Mouse (Mus musculus) forebrain, postnatal 0 days (tissue): ENCODE data around the gene Pde4d. TPM values are rescaled to one million over a fixed set of nuclear protein-coding genes. Genes with fewer than 3 reads are reported as not detected.

ENCODE experiments used
- ATAC-seq: fragments of 200-750 bp; cut with Nextera tagmentation; 2 replicates; pipeline ENCODE4 v1.8.0; 2017; ENCODE audit warnings: mild to moderate bottlenecking, moderate library complexity
- DNase-seq: peaks from one replicate; pipeline ENCODE4 v3.0.0-alpha.2; 2015
- H3K27ac ChIP-seq: fragments of 300-500 bp; sonication (generic); 2 replicates; pipeline ENCODE4 v1.5.1; 2014; ENCODE audit warnings: low read depth, mild to moderate bottlenecking, antibody characterized with exemption, low read length, moderate library complexity, mixed read lengths
- H3K27me3 ChIP-seq: fragments of 300-500 bp; sonication (generic); 2 replicates; pipeline ENCODE4 v1.6.1; 2014; ENCODE audit warnings: mild to moderate bottlenecking, low read length, mixed read lengths; ENCODE audit not compliant: insufficient read depth
- H3K36me3 ChIP-seq: fragments of 300-500 bp; sonication (generic); 2 replicates; pipeline ENCODE4 v1.6.1; 2014; ENCODE audit warnings: mild to moderate bottlenecking, moderate library complexity; ENCODE audit not compliant: insufficient read depth
- H3K4me1 ChIP-seq: fragments of 300-500 bp; sonication (generic); 2 replicates; pipeline ENCODE4 v1.6.1; 2014; ENCODE audit warnings: antibody characterized with exemption; ENCODE audit not compliant: insufficient read depth
- H3K4me2 ChIP-seq: fragments of 300-500 bp; sonication (generic); 2 replicates; pipeline ENCODE4 v1.6.1; 2014; ENCODE audit warnings: low read depth, mild to moderate bottlenecking, moderate library complexity
- H3K4me3 ChIP-seq: fragments of 300-500 bp; sonication (generic); 2 replicates; pipeline ENCODE4 v1.5.1; 2014; ENCODE audit warnings: low read depth, low read length, mixed read lengths
- H3K9ac ChIP-seq: fragments of 300-500 bp; sonication (generic); 2 replicates; pipeline ENCODE4 v1.6.1; 2014; ENCODE audit warnings: mild to moderate bottlenecking
- H3K9me3 ChIP-seq: fragments of 300-500 bp; sonication (generic); 2 replicates; pipeline ENCODE4 v1.6.1; 2016; ENCODE audit warnings: low read length
- CTCF ChIP-seq: sonication (generic); IDR thresholded peaks from 2 replicates; pipeline ENCODE4 v1.5.1; 2016; ENCODE audit warnings: antibody characterized with exemption, control low read depth, low read depth
- WGBS: fragments of 180-500 bp; shearing (Covaris S2); extraction: QIAGEN DNeasy Blood & Tissue Kit; methylation state at CpG from one replicate; pipeline ENCODE4 v1.1.7; 2014; 5-methylcytosine and 5-hydroxymethylcytosine counted together
- polyA plus RNA-seq: library from polyadenylated mRNA; unstranded; fragments of >200 nt; fragmentation: Nextera tagmentation; extraction: Ambion mirVana; gene quantifications from 2 replicates; pipeline ENCODE4 v1.2.1, GENCODE M21; 2015
- total RNA-seq: library from RNA; depleted of rRNA; stranded (reverse); fragments of >200 nt; gene quantifications from 2 replicates; pipeline ENCODE4 v1.2.3, GENCODE M21; 2014

The Pde4d gene
- total and polyA plus RNA-seq, 2 experiments from 2014 or later, result 13.2 to 78.8 TPM

DNA sequence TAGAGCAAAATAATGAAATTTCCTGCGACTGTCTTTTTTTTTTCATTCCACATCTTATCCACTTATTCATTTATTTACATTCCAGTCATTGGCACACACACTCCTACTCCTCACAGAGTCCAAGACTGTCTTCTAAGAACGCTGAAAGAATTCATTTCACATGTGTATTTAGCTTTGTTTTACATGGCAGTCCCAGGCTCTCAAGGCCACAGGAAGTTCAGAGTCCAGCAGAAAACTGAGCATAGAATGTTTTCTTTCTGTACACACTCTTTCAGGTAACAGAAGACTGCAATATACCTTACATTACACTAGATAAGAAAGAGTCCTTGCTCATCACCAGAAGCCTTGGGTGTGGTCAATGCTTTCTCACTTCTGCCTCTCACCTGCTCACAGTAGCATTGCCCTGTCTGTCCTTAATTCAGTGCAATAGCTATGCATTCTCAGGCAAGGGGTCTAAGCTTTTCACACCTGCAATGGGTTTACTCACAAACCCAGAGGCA is 1169.5 kb downstream of the Pde4d start:
- no peak for DNase-seq
- WGBS, result 63% methylated on average over 2 of the region's 2 CpGs
- Histone ChIP-seq H3K27ac (no peak overlapping the region), H3K9ac (no peak overlapping the region), H3K4me1 (no peaks in the 10 kb centered on the region), H3K4me2 (no peak overlapping the region), H3K4me3 (no peak overlapping the region), H3K27me3 (no peaks in the 10 kb centered on the region), H3K9me3 (no peaks in the 10 kb centered on the region), H3K36me3 (no peaks in the 10 kb centered on the region)
- no peak for ATAC-seq
- TF ChIP-seq CTCF, result no peak

DNA sequence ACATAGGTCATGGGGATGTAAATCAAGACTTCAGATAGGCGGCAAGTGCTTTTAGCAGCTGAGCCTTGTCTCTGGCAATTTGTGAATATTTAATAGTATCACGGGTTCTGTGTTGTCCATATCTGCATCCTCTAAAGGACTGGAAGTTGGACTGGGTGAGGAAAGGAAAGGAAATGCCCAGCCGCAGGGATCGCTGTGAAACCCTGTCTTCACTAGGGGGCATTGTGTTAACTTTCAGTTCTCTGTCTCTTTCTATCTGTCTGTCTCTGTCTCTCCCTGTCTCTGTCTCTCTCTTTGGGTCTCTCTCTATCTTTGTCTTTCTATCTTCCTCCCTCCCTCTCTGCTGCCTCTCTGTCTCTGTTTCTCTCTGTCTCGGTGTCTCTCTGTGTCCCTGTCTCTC is 1172.5 kb downstream of the Pde4d start:
- 80% methylated on average over 5 of the region's 5 CpGs for WGBS
- no peak for DNase-seq

DNA sequence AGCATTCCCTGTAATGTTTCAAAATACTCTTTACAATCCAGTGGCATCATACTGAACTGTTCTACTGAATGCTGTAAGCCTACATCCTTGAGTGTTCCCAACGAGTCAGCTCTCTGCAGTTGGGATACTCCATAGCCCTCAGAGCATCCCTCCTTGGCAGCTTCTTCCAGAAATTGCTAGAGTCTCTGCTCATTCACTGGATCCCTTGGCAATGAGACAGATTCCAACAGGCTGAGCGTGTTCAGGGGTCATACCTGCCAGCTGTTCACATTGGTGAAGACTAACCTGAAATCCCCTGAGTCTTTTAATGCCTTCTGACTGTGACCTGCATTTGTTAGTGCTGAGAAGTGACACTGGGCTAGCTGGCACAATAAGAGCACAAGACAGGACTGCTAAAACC is 1173.5 kb downstream of the Pde4d start:
- no peak overlapping the region for H3K27ac ChIP-seq
- H3K9ac ChIP-seq, result no peak overlapping the region
- no peak for TF ChIP-seq CTCF
- no peaks in the 10 kb centered on the region for H3K4me1 ChIP-seq
- no peak overlapping the region for H3K4me2 ChIP-seq
- no peak for ATAC-seq
- no peaks in the 10 kb centered on the region for H3K36me3 ChIP-seq
- no peak overlapping the region for H3K4me3 ChIP-seq
- DNase-seq, result no peak
- WGBS, result 66% methylated on average over 2 of the region's 2 CpGs
- H3K9me3 ChIP-seq, result no peaks in the 10 kb centered on the region
- H3K27me3 ChIP-seq, result no peaks in the 10 kb centered on the region

More for the DNA sequence above, 1172.5 kb downstream of the Pde4d start:
- Histone ChIP-seq H3K27ac (no peak overlapping the region), H3K36me3 (no peaks in the 10 kb centered on the region), H3K4me2 (no peak overlapping the region), H3K9me3 (no peaks in the 10 kb centered on the region), H3K4me1 (no peaks in the 10 kb centered on the region), H3K27me3 (no peaks in the 10 kb centered on the region), H3K4me3 (no peak overlapping the region), H3K9ac (no peak overlapping the region)
- no peak for ATAC-seq
- TF ChIP-seq CTCF, result no peak

GRCm38 (mm10) chr13:109624772-109625349 is 1175.1 kb downstream of the Pde4d start:
- no peaks in the 10 kb centered on the region for H3K27me3 ChIP-seq
- TF ChIP-seq CTCF, result no peak
- H3K36me3 ChIP-seq, result no peaks in the 10 kb centered on the region
- 93% methylated on average over 11 of the region's 11 CpGs for WGBS
- ATAC-seq, result no peak
- H3K4me1 ChIP-seq, result no peaks in the 10 kb centered on the region
- H3K4me2 ChIP-seq, result no peak overlapping the region
- no peak for DNase-seq
- no peak overlapping the region for H3K27ac ChIP-seq
- H3K9me3 ChIP-seq, result no peaks in the 10 kb centered on the region
- H3K9ac ChIP-seq, result no peak overlapping the region
- no peak overlapping the region for H3K4me3 ChIP-seq

DNA sequence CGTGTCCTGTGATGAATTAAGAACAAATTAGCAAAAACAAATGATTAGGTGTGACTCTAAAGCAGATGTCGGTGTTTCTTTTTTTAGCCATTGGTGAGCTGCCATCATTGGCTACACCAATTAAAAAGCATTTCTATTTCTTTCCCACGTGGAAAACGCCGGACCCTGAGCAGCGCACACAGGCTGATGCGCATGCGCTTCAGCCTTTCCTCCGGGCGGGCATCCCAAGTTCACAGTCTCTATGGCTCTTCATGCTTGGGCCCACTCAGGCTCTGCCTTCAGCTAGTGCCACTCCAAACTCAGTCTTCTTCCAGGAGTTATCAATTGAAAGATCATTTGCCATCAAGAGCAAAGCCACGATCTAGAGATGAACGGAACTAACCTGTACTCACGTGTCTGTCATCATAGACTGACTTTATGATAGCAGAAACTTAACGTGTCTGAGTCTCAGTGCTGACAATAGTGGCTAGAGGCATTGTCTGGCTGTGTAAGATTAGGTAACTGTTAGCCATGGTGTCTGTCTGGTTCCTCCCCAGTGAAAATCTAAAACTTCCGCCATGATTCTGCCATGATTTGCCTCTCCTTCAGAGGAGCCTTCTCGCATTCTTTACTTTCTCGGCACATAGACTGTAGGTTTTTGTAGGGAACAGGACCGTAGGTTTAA is 1175.8 kb downstream of the Pde4d start:
- Histone ChIP-seq H3K4me1 (no peaks in the 10 kb centered on the region), H3K9ac (no peak overlapping the region), H3K9me3 (no peaks in the 10 kb centered on the region), H3K4me3 (no peak overlapping the region), H3K36me3 (no peaks in the 10 kb centered on the region), H3K27me3 (no peaks in the 10 kb centered on the region), H3K4me2 (no peak overlapping the region), H3K27ac (no peak overlapping the region)
- WGBS, result 89% methylated on average over 18 of the region's 18 CpGs
- DNase-seq, result no peak
- ATAC-seq, result no peak
- TF ChIP-seq CTCF, result no peak

- H3K36me3 ChIP-seq, result no peaks in the 10 kb centered on the region
- H3K9me3 ChIP-seq, result no peaks in the 10 kb centered on the region
- no peaks in the 10 kb centered on the region for H3K27me3 ChIP-seq
- H3K4me3 ChIP-seq, result no peak overlapping the region
- DNase-seq (no peak), ATAC-seq (no peak)
- no peak overlapping the region for H3K27ac ChIP-seq
- H3K4me1 ChIP-seq, result no peaks in the 10 kb centered on the region
- H3K9ac ChIP-seq, result no peak overlapping the region
- WGBS, result 80% methylated on average over 2 of the region's 2 CpGs
- H3K4me2 ChIP-seq, result no peak overlapping the region
- no peak for TF ChIP-seq CTCF
These were observed 1177.5 kb downstream of the Pde4d start for GRCm38 (mm10) chr13:109627265-109627664.

- Histone ChIP-seq H3K27ac (no peak overlapping the region), H3K4me2 (no peak overlapping the region), H3K9ac (no peak overlapping the region), H3K4me3 (no peak overlapping the region), H3K27me3 (no peaks in the 10 kb centered on the region), H3K9me3 (no peaks in the 10 kb centered on the region), H3K36me3 (no peaks in the 10 kb centered on the region), H3K4me1 (no peaks in the 10 kb centered on the region)
- DNase-seq, result no peak
- no peak for ATAC-seq
- WGBS, result 84% methylated on average over 4 of the region's 4 CpGs
- no peak for TF ChIP-seq CTCF
These were observed 1178.9 kb downstream of the Pde4d start for GRCm38 (mm10) chr13:109628606-109629005.
